Mouse (Mus musculus): Measurements from ENCODE around the gene Wipi1. TPM values are rescaled to one million over a fixed set of nuclear protein-coding genes. Genes with fewer than 3 reads are reported as not detected.

Gene Wipi1
- total and polyA plus RNA-seq, 3 experiments = 2.6 to 8.2 TPM; not detected in 1

GRCm38 (mm10) chr11:109610795-109611302 lies 918 bp downstream of the Wipi1 start:
- no peak overlapping the region for H3K27ac ChIP-seq (ENCODE audit: control insufficient read depth, low read depth, low read length)
- TF ChIP-seq E2F4 (IDR thresholded peaks at IDR 0.05; ENCODE audit: borderline replicate concordance, low read depth, low read length) (no peak), MXI1 (IDR thresholded peaks at IDR 0.05; ENCODE audit: low read depth, low read length) (peak; percentile 45; the same call in 1 of the 2 replicates), MAFK (IDR thresholded peaks at IDR 0.05; ENCODE audit: borderline replicate concordance, low read depth, low read length) (no peak), MYC (IDR thresholded peaks at IDR 0.05; ENCODE audit: low read depth, low read length) (no peak), ELF1 (IDR thresholded peaks at IDR 0.05; ENCODE audit: low read depth, low read length) (0 out of 2 replicates have a peak, but pooled peaks have one; percentile 21), JUND (IDR thresholded peaks at IDR 0.05; ENCODE audit: low read depth, low read length) (no peak), ZMIZ1 (IDR thresholded peaks at IDR 0.05; ENCODE audit: low read depth, low read length) (no peak), POLR2AphosphoS2 (IDR thresholded peaks at IDR 0.05; ENCODE audit: low read length) (no peak), RAD21 (IDR thresholded peaks at IDR 0.05; ENCODE audit: low read depth, low read length) (no peak), EP300 (IDR thresholded peaks at IDR 0.05; ENCODE audit: low read depth in 1 of 2, low read length in 2 of 2) (peak in 1 of 2 experiments; percentile 30; a peak in 1 of 4 replicates), UBTF (IDR thresholded peaks at IDR 0.05; ENCODE audit: borderline replicate concordance, insufficient read depth, low read depth, low read length) (0 out of 2 replicates have a peak, but pooled peaks have one; percentile 55), MAX (IDR thresholded peaks at IDR 0.05; ENCODE audit: low read length) (peak; percentile 43; the same call in 1 of the 2 replicates), USF2 (IDR thresholded peaks at IDR 0.05; ENCODE audit: borderline replicate concordance in 1 of 2, insufficient read depth in 1 of 2, low read depth in 1 of 2, low read length in 2 of 2) (no peak), BHLHE40 (IDR thresholded peaks at IDR 0.05; ENCODE audit: borderline replicate concordance, low read depth, low read length) (no peak; the same call in 1 of the 2 replicates), MAZ (IDR thresholded peaks at IDR 0.05; ENCODE audit: low read depth, low read length) (peak; percentile 70; the same call in 1 of the 2 replicates), NELFE (IDR thresholded peaks at IDR 0.05; ENCODE audit: low read depth, low read length) (peak; percentile 32), MEF2A (IDR thresholded peaks at IDR 0.05; ENCODE audit: extremely low read depth, insufficient replicate concordance, low read depth, low read length, poor library complexity, severe bottlenecking) (no peak), TAL1 (IDR thresholded peaks at IDR 0.05; ENCODE audit: low read length) (no peak), KAT2A (conservative IDR thresholded peaks at IDR 0.05; ENCODE audit: low read depth, low read length) (no peak; the same call in 1 of the 2 replicates), NRF1 (IDR thresholded peaks at IDR 0.05; ENCODE audit: insufficient read depth, low read depth, low read length, poor library complexity, severe bottlenecking) (no peak), TBP (IDR thresholded peaks at IDR 0.05; ENCODE audit: low read depth, low read length) (no peak), TCF12 (IDR thresholded peaks at IDR 0.05; ENCODE audit: low read depth, low read length) (peak; percentile 35; the same call in 1 of the 2 replicates), CHD1 (IDR thresholded peaks at IDR 0.05; ENCODE audit: low read depth, low read length) (peak; percentile 71; the same call in 1 of the 2 replicates), GABPA (IDR thresholded peaks at IDR 0.05; ENCODE audit: low read depth, low read length) (no peak), SIN3A (IDR thresholded peaks at IDR 0.05; ENCODE audit: low read length) (peak; percentile 84), USF1 (IDR thresholded peaks at IDR 0.05; ENCODE audit: low read depth, low read length) (no peak), ZNF384 (IDR thresholded peaks at IDR 0.05; ENCODE audit: low read depth, low read length) (no peak), POLR2A (IDR thresholded peaks at IDR 0.05; ENCODE audit: control insufficient read depth in 1 of 2, insufficient read depth in 1 of 2, low read depth in 1 of 2, low read length in 2 of 2, poor library complexity in 1 of 2) (no peak; a peak in 1 of 4 replicates), SMC3 (IDR thresholded peaks at IDR 0.05; ENCODE audit: low read depth, low read length) (peak; percentile 11; the same call in 1 of the 2 replicates), RCOR1 (IDR thresholded peaks at IDR 0.05; ENCODE audit: low read depth, low read length) (no peak), MYB (IDR thresholded peaks at IDR 0.05; ENCODE audit: low read depth, low read length) (no peak), ZKSCAN1 (IDR thresholded peaks at IDR 0.05; ENCODE audit: low read depth, low read length) (no peak), ZC3H11A (IDR thresholded peaks at IDR 0.05; ENCODE audit: low read depth, low read length) (no peak), ETS1 (IDR thresholded peaks at IDR 0.05; ENCODE audit: low read depth, low read length) (0 out of 2 replicates have a peak, but pooled peaks have one; percentile 3), POLR2AphosphoS5 (IDR thresholded peaks at IDR 0.05; ENCODE audit: borderline replicate concordance, low read depth, low read length) (no peak; the same call in 1 of the 2 replicates), CHD2 (IDR thresholded peaks at IDR 0.05; ENCODE audit: low read length) (no peak)

More at GRCm38 (mm10) chr11:109610795-109611302, 918 bp downstream of the Wipi1 start:
- DNase-seq (ENCODE audit: low read depth, low spot score) = no peak
- H3K4me1 ChIP-seq (ENCODE audit: control insufficient read depth in 1 of 2, insufficient read depth in 2 of 2, low read length in 2 of 2) = peaks cover 12 to 22% of the 10 kb centered on the region in 2 experiments
- H3K4me3 ChIP-seq (ENCODE audit: control insufficient read depth in 1 of 2, insufficient read depth in 1 of 2, low read depth in 2 of 2, low read length in 2 of 2) = peak overlapping the region; percentile 72 to 98
- no peaks in the 10 kb centered on the region for H3K9me3 ChIP-seq (replicated peaks; ENCODE audit: insufficient read depth, low read length)
- peaks cover 0 to 17% of the 10 kb centered on the region in 2 experiments; a peak in 2 of 4 replicates for H3K36me3 ChIP-seq (ENCODE audit: control insufficient read depth in 1 of 2, insufficient read depth in 2 of 2, low read length in 2 of 2)
- H3K27me3 ChIP-seq (ENCODE audit: control insufficient read depth in 1 of 2, insufficient read depth in 2 of 2, low read length in 2 of 2) = no peaks in the 10 kb centered on the region
- peak overlapping the region; percentile 67 for H3K9ac ChIP-seq (ENCODE audit: control insufficient read depth, low read depth, low read length, poor library complexity, severe bottlenecking)
- no peaks in the 10 kb centered on the region for H3K79me2 ChIP-seq (ENCODE audit: control insufficient read depth, insufficient read depth, low read length, poor library complexity)
